Mouse (Mus musculus) kidney, adult 2 months (tissue): ENCODE data around the gene Mcrip1.

ENCODE experiments used
- CTCF ChIP-seq: fragments of 200-500 bp; conservative IDR thresholded peaks from 2 replicates; pipeline ENCODE4 v1.5.1; 2011; ENCODE audit warnings: low read depth, mild to moderate bottlenecking, control low read depth, low read length, moderate library complexity, mixed read lengths; ENCODE audit not compliant: insufficient read depth, insufficient read length
- POLR2A ChIP-seq: fragments of 200-500 bp; IDR thresholded peaks from one replicate; pipeline ENCODE4 v1.6.1; 2011; ENCODE audit warnings: low read depth, low read length, control low read depth

- TF ChIP-seq CTCF, result peak; percentile 22; the same call in 1 of the 2 replicates
- no peak for TF ChIP-seq POLR2A
These were observed 2.1 kb downstream of the Mcrip1 start for GRCm38 (mm10) chr11:120547469-120547868.
